Mouse (Mus musculus) stomach, embryonic 14.5 days (tissue): Measurements from ENCODE around the gene Cpsf4l. TPM values are rescaled to one million over a fixed set of nuclear protein-coding genes. Genes with fewer than 3 reads are reported as not detected.

Experiments used
- ATAC-seq: fragments of 200-750 bp; cut with Nextera tagmentation; 2 replicates; pipeline ENCODE4 v1.8.0; 2017; ENCODE audit warnings: low read depth, moderate TSS enrichment; ENCODE audit not compliant: insufficient number of reproducible peaks, insufficient read depth, low FRiP score
- H3K27ac ChIP-seq: fragments of 300-500 bp; sonication (generic); 2 replicates; pipeline ENCODE4 v1.5.1; 2014; ENCODE audit warnings: mild to moderate bottlenecking, low read length, moderate library complexity, mixed read lengths
- H3K27me3 ChIP-seq: fragments of 300-500 bp; sonication (generic); 2 replicates; pipeline ENCODE4 v1.6.1; 2014; ENCODE audit warnings: low read length, control low read depth, mixed read lengths; ENCODE audit not compliant: control insufficient read depth, insufficient read depth
- H3K36me3 ChIP-seq: fragments of 300-500 bp; sonication (generic); 2 replicates; pipeline ENCODE4 v1.6.1; 2014; ENCODE audit warnings: mild to moderate bottlenecking, control low read depth, low read length, moderate library complexity, mixed read lengths; ENCODE audit not compliant: control insufficient read depth, insufficient read depth
- H3K4me1 ChIP-seq: fragments of 300-500 bp; sonication (generic); 2 replicates; pipeline ENCODE4 v1.6.1; 2014; ENCODE audit warnings: low read length, control low read depth, mixed read lengths; ENCODE audit not compliant: control insufficient read depth, insufficient read depth
- H3K4me2 ChIP-seq: fragments of 300-500 bp; sonication (generic); replicated peaks from 2 replicates; pipeline ENCODE4 v1.6.1; 2014; ENCODE audit warnings: low read depth, low read length, control low read depth
- H3K4me3 ChIP-seq: fragments of 300-500 bp; sonication (generic); 2 replicates; pipeline ENCODE4 v1.5.1; 2014; ENCODE audit warnings: low read depth, low read length, control low read depth
- H3K9ac ChIP-seq: fragments of 300-500 bp; sonication (generic); replicated peaks from 2 replicates; pipeline ENCODE4 v1.6.1; 2014; ENCODE audit warnings: low read depth, mild to moderate bottlenecking, control low read depth, low read length, moderate library complexity, mixed read lengths
- H3K9me3 ChIP-seq: fragments of 300-500 bp; sonication (generic); 2 replicates; pipeline ENCODE4 v1.6.1; 2016; ENCODE audit warnings: low read depth, low read length, control low read depth; ENCODE audit not compliant: control insufficient read depth
- WGBS: fragments of 180-500 bp; shearing (Covaris S2); extraction: QIAGEN DNeasy Blood & Tissue Kit; methylation state at CpG from one replicate; pipeline ENCODE4 v1.1.7; 2014; 5-methylcytosine and 5-hydroxymethylcytosine counted together
- polyA plus RNA-seq: library from polyadenylated mRNA; unstranded; fragments of >200 nt; fragmentation: Nextera tagmentation; extraction: Ambion mirVana; gene quantifications from 2 replicates; pipeline ENCODE4 v1.2.1, GENCODE M21; 2014

Gene Cpsf4l
- 0.49 and 0.52 TPM in 2 replicates for polyA plus RNA-seq

DNA sequence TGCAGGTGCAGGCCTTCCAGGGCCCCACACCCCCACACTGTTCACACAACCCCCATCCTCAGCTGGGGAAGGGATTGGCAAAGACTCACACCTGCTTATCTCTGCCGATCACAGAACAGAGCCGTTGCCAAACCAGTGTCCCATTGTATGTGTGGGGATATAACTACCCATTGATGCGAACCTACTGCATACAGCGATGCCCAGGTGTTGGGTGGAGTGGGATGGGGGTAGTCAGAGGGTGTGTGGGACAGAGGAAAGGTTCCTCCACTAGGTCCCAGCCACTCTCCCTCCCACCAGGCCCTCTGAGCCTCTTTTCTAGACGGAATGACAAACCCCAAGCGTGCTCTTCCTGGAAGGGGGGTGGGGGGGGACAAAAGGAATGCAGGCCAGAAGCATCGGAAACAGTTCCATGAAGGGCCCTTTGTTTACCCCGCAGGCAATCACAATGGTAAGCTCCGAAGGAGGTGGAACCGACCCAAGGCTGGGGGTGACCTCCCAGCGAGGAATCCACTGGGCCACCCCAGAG lies at the start of gene Cpsf4l:
TSS of gene Cpsf4l (minus strand) at position 287 of the 526 bp plus-strand sequence.
- peak; percentile 26; the same call in 1 of the 2 replicates for ATAC-seq

DNA sequence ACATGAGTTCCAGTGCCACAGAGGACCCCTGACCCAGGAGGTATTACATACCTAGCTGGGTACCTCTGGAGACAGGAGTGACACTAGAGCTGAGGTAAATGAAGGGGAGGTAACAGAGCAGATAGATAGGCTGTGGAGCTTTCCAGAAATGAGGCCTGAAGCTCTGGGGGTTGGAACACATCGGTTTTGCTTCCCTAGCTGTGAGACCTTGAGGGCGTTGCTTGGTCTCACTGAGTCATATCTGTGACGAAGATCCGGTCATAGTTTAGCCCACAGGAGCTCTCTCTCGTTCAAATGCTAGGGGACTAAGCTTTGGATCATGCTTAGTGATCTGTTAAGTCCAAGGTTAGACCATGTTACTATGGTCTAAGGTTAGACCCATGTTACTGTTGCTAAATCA lies 49.0 kb upstream of the Cpsf4l start:
- 91% methylated on average over 5 of the region's 5 CpGs for WGBS
- no peak overlapping the region for H3K4me2 ChIP-seq

More for the DNA sequence above, at the start of gene Cpsf4l:
- Histone ChIP-seq H3K36me3 (no peaks in the 10 kb centered on the region), H3K4me3 (no peak within 1 kb of the TSS), H3K4me1 (peaks cover 21% of the 10 kb centered on the region), H3K27ac (peak within 1 kb of the TSS; percentile 30; the same call in 1 of the 2 replicates), H3K4me2 (0 out of 2 replicates have a peak within 1 kb of the TSS, but pooled peaks have one; percentile 7), H3K27me3 (no peaks in the 10 kb centered on the region), H3K9ac (no peak within 1 kb of the TSS), H3K9me3 (no peaks in the 10 kb centered on the region)
- 7% methylated on average over 11 of the region's 11 CpGs for WGBS

DNA sequence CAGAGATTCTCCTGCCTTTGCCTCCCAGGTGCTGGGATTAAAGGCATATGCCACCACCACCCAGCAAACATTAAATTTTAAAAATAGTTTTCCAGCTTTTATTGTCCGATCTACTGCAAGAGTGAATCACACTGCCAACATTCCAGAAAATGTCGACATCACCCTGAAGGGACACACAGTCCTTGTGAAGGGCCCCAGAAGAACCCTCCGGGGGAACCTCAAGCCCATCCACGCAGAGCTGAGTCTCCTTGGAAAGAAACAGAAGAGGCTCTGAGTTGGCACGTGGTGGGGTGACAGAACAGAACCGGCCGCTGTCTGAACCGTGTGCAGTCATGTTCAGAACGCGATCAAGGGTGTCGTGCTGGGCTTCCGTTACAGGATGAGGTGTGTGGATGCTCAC lies 46.8 kb upstream of the Cpsf4l start:
- 88% methylated on average over 12 of the region's 12 CpGs for WGBS

More for the DNA sequence above, 49.0 kb upstream of the Cpsf4l start:
- H3K9ac ChIP-seq = no peak overlapping the region
- no peak for ATAC-seq
- peaks cover 11% of the 10 kb centered on the region; the same call in 1 of the 2 replicates for H3K4me1 ChIP-seq
- H3K27ac ChIP-seq = no peak overlapping the region
- no peak overlapping the region for H3K4me3 ChIP-seq
- H3K36me3 ChIP-seq = no peaks in the 10 kb centered on the region
- H3K27me3 ChIP-seq = no peaks in the 10 kb centered on the region
- H3K9me3 ChIP-seq = no peaks in the 10 kb centered on the region

DNA sequence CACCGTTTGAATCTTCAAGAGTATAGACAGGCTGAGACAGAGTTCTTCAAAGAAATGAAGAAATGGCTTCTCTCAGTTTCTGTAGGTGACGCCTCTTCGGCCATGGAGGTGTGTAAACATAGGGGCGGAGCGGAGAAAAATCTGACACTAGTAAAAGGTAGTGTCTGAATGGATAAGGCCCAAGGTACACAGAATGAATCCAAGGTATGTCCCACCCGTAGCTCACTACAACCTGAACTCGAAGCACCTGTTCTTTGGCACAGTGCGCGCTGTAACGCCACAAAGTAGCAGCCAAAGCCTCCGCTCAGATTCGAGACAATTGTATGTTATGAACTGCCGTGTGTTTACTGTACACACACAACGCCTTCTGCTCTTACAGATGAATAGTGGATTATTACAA lies 46.1 kb upstream of the Cpsf4l start:
- H3K9ac ChIP-seq = no peak overlapping the region
- no peak for ATAC-seq
- peaks cover 11% of the 10 kb centered on the region; the same call in 1 of the 2 replicates for H3K4me1 ChIP-seq
- no peak overlapping the region for H3K4me2 ChIP-seq
- H3K27ac ChIP-seq = peak overlapping the region; percentile 79
- no peak overlapping the region for H3K4me3 ChIP-seq
- no peaks in the 10 kb centered on the region for H3K36me3 ChIP-seq
- H3K27me3 ChIP-seq = no peaks in the 10 kb centered on the region
- WGBS = 64% methylated on average over 14 of the region's 14 CpGs
- H3K9me3 ChIP-seq = no peaks in the 10 kb centered on the region

More for the DNA sequence above, 46.8 kb upstream of the Cpsf4l start:
- Histone ChIP-seq H3K4me3 (no peak overlapping the region), H3K36me3 (no peaks in the 10 kb centered on the region), H3K9me3 (no peaks in the 10 kb centered on the region), H3K4me2 (no peak overlapping the region), H3K27ac (no peak overlapping the region; the same call in 1 of the 2 replicates), H3K27me3 (no peaks in the 10 kb centered on the region), H3K4me1 (peaks cover 11% of the 10 kb centered on the region; the same call in 1 of the 2 replicates), H3K9ac (no peak overlapping the region)
- no peak for ATAC-seq

DNA sequence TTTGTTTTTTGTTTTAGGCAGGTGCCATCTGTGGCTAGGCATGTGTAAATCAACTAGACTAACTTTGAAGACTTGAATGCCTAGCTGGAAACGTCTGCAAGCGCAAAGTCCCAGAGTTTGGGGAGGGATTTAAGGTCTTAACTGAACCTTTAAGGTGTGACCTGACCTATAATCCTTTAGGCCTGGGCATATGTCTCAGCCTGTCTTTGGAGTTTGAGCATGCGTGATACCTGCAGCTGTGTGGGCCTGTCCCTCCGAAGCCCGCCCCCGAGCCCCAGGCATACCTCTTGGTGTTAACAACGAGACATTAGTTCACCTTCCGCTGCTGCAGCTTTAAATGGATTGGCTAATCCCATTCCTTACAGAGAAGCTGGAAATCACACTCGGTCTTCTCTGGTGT lies 45.0 kb upstream of the Cpsf4l start:
- Histone ChIP-seq H3K4me2 (no peak overlapping the region), H3K9ac (no peak overlapping the region), H3K9me3 (no peaks in the 10 kb centered on the region), H3K27ac (peak overlapping the region; percentile 79), H3K27me3 (no peaks in the 10 kb centered on the region), H3K36me3 (no peaks in the 10 kb centered on the region), H3K4me3 (no peak overlapping the region), H3K4me1 (peaks cover 11% of the 10 kb centered on the region; the same call in 1 of the 2 replicates)
- no peak for ATAC-seq
- WGBS = 35% methylated on average over 9 of the region's 9 CpGs

DNA sequence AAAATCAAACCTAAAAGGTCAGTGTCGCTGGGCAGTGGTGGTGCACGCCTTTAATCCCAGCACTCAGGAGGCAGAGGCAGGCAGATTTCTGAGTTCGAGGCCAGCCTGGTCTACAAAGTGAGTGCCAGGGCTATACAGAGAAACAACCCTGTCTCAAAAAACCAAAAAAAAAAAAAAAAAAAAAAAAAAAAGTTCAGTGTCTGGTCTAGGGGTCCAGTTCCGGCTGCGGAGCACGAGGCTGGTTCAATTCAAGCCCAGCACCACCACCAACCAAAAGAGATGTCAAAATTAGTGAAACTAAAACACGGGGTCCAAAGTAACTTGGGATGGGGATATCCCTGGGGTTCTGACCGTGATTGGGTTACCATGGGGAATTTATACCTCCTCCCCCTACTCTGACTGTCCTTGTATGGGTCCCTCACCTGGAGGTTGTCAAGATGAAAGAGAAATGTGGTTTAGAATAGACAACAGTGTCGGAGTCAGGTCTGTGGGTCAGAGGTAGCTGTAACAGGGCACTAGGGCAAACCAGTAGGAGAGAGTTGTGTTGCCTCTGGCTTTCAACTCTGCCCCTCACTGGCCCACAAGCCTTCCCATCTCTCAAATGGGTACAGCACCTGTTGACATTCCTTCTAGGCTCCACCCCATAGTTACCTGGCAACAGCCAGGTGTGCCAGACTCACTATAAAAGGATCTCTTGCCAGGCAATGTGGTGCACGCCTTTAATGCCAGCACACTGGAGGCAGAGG lies 43.0 kb upstream of the Cpsf4l start:
- ATAC-seq = no peak
- WGBS = 94% methylated on average over 10 of the region's 10 CpGs
- Histone ChIP-seq H3K9me3 (no peaks in the 10 kb centered on the region), H3K4me1 (peaks cover 23% of the 10 kb centered on the region), H3K36me3 (peaks cover 6% of the 10 kb centered on the region; the same call in 1 of the 2 replicates), H3K27ac (no peak overlapping the region), H3K4me3 (no peak overlapping the region), H3K4me2 (peak overlapping the region; percentile 76), H3K27me3 (no peaks in the 10 kb centered on the region), H3K9ac (no peak overlapping the region)

DNA sequence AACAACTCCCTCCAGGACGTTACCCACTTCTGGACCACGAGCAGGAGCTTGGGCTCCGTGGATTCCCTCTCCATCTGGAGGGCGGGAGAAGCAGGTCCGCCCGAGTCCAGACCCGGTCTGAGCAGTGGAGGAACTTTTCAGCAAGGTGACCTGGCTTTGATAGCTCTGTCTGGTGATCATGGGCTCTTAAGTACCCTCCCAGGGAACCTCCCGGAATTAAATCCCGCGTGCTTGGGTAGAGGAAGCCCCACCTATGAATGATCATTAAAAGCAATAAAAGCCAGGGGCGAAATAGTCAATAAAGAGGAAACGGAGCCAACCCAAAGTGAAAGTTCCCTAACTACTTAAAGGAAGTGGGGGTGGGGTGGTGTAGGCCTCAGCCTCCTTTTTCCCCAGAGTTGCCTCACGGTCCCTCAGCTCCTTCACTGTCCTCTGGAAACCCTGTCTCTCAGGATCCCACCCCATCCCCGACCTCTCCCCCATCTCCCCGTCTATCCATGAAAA lies 42.4 kb upstream of the Cpsf4l start:
- H3K36me3 ChIP-seq = peaks cover 6% of the 10 kb centered on the region; the same call in 1 of the 2 replicates
- H3K4me1 ChIP-seq = peaks cover 29% of the 10 kb centered on the region
- H3K9ac ChIP-seq = peak overlapping the region; percentile 94
- WGBS = 19% methylated on average over 15 of the region's 15 CpGs
- peak overlapping the region; percentile 96 for H3K4me3 ChIP-seq
- H3K9me3 ChIP-seq = no peaks in the 10 kb centered on the region
- H3K27ac ChIP-seq = peak overlapping the region; percentile 90
- H3K4me2 ChIP-seq = peak overlapping the region; percentile 76
- ATAC-seq = no peak
- no peaks in the 10 kb centered on the region for H3K27me3 ChIP-seq

DNA sequence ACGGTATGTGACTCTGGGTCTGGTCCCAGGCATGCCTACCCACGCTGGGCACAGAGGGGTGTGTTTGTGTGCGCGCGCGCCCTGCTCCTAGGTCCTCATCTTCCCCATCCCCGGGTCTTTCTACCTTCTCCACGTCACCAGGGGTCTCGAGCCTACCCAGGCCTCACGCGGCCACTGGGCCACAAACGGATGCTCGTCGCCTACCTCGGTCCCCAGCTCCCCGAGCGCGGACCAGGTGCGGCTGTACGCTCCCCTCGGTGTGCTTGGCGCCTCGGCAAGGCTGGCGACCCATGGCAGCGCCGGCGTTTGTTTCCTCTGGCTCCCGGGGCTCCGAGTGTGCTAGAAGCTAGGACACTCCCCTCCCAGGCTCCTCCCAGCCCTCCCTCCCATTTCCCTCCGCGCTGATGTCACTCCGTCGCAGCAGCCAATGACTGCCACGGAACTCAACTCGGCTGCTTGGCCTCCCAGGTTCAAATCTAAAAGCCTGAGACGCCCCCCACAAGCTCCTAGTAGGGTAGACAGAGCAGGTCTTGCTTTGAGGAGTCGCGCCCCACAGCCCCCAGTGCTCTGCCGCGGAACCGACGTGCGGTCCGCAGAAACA lies 41.8 kb upstream of the Cpsf4l start, which contains the start of gene Cdc42ep4:
TSS of gene Cdc42ep4 (minus strand) at position 398 of the 601 bp plus-strand sequence.
- H3K4me1 ChIP-seq = peaks cover 34% of the 10 kb centered on the region

More for the DNA sequence above, 41.8 kb upstream of the Cpsf4l start, which contains the start of gene Cdc42ep4:
- peak within 1 kb of the TSS; percentile 96 for H3K4me3 ChIP-seq
- no peaks in the 10 kb centered on the region for H3K9me3 ChIP-seq
- peak within 1 kb of the TSS; percentile 94 for H3K9ac ChIP-seq
- H3K27me3 ChIP-seq = no peaks in the 10 kb centered on the region
- peak within 1 kb of the TSS; percentile 90 for H3K27ac ChIP-seq
- WGBS = under 1% methylated on average over 44 of the region's 44 CpGs
- H3K36me3 ChIP-seq = peaks cover 6% of the 10 kb centered on the region; the same call in 1 of the 2 replicates
- ATAC-seq = peak; percentile 75
- H3K4me2 ChIP-seq = peak within 1 kb of the TSS; percentile 76
